Mouse (Mus musculus) liver, embryonic 11.5 days (tissue): ENCODE data around the gene Reps1. TPM values are rescaled to one million over a fixed set of nuclear protein-coding genes. Genes with fewer than 3 reads are reported as not detected.

ENCODE experiments used
- ATAC-seq: fragments of 200-750 bp; cut with Nextera tagmentation; replicated peaks from 2 replicates; pipeline ENCODE4 v1.8.0; 2017; ENCODE audit warnings: moderate number of reproducible peaks, mild to moderate bottlenecking, moderate TSS enrichment, moderate library complexity; ENCODE audit not compliant: low FRiP score
- DNase-seq: peaks from one replicate; pipeline ENCODE4 v3.0.0-alpha.2; 2017; ENCODE audit warnings: low spot score
- H3K27ac ChIP-seq: fragments of 300-500 bp; sonication (generic); 2 replicates; pipeline ENCODE4 v1.5.1; 2014; ENCODE audit warnings: mild to moderate bottlenecking, low read depth, low read length, control low read depth
- H3K27me3 ChIP-seq: fragments of 300-500 bp; sonication (generic); replicated peaks from 2 replicates; pipeline ENCODE4 v1.6.1; 2014; ENCODE audit warnings: low read length, mixed read lengths; ENCODE audit not compliant: control insufficient read depth, insufficient read depth
- H3K36me3 ChIP-seq: fragments of 300-500 bp; sonication (generic); 2 replicates; pipeline ENCODE4 v1.6.1; 2014; ENCODE audit warnings: mild to moderate bottlenecking, low read length, moderate library complexity, mixed read lengths; ENCODE audit not compliant: control insufficient read depth, insufficient read depth
- H3K4me1 ChIP-seq: fragments of 300-500 bp; sonication (generic); replicated peaks from 2 replicates; pipeline ENCODE4 v1.6.1; 2014; ENCODE audit warnings: low read length, mixed read lengths; ENCODE audit not compliant: control insufficient read depth, insufficient read depth
- H3K4me2 ChIP-seq: fragments of 300-500 bp; sonication (generic); 2 replicates; pipeline ENCODE4 v1.6.1; 2014; ENCODE audit warnings: mild to moderate bottlenecking, control low read depth, moderate library complexity
- H3K4me3 ChIP-seq: fragments of 300-500 bp; sonication (generic); 2 replicates; pipeline ENCODE4 v1.5.1; 2014; ENCODE audit warnings: low read depth, low read length, control low read depth
- H3K9ac ChIP-seq: fragments of 300-500 bp; sonication (generic); 2 replicates; pipeline ENCODE4 v1.6.1; 2014; ENCODE audit warnings: low read depth, low read length, control low read depth
- H3K9me3 ChIP-seq: fragments of 300-500 bp; sonication (generic); 2 replicates; pipeline ENCODE4 v1.6.1; 2016; ENCODE audit warnings: low read length, inconsistent platforms, mixed read lengths; ENCODE audit not compliant: control insufficient read depth
- WGBS: fragments of 180-500 bp; shearing (Covaris S2); extraction: QIAGEN DNeasy Blood & Tissue Kit; methylation state at CpG from one replicate; pipeline ENCODE4 v1.1.7; 2014; 5-methylcytosine and 5-hydroxymethylcytosine counted together
- polyA plus RNA-seq: library from polyadenylated mRNA; unstranded; fragments of >200 nt; fragmentation: Nextera tagmentation; extraction: Ambion mirVana; gene quantifications from 2 replicates; pipeline ENCODE4 v1.2.1, GENCODE M21; 2014

Reps1 gene
- polyA plus RNA-seq, 1 experiment from 2014 or later, result 17.8 TPM

DNA sequence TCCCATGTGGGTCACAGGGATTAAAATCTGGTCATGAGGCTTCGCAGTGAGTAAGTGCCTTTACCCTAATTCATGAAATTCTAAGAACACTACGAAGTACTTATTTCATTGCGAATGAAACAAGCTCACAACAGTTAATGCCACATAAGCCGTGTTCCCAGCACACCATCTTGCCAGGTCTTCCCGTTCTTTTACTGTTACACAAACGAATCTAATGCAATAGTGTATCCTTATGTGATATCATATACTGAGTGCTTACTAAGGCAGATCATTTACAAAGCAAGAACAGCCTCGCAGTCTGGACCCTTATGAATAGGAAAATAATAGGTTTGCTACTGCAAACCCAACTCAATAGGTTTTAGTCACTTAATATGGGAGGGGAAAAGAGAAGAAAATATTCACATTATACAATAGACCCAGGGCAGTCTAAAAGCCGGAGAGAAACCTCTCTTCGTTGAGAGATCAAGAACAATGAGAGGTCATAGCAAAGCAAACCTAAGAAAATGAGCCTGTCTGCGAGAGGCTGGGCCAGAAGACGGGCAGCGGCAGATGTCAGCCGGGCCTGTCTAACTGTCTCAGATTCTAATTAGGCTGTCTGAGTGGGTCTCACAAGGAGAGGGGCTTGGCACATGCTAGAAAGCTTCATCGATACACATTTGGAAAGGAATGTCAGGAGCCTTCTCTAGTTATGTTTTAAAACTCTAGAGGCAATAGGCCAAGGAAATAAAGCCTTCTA, 33.9 kb upstream of the Reps1 start:
- Histone ChIP-seq H3K27me3 (no peaks in the 10 kb centered on the region), H3K4me1 (peaks cover 3% of the 10 kb centered on the region; the same call in 1 of the 2 replicates), H3K4me2 (peak overlapping the region; percentile 73), H3K9me3 (no peaks in the 10 kb centered on the region), H3K36me3 (peaks cover 5% of the 10 kb centered on the region), H3K9ac (peak overlapping the region; percentile 74), H3K27ac (peak overlapping the region; percentile 80), H3K4me3 (peak overlapping the region; percentile 71)
- 44% methylated on average over 14 of the region's 14 CpGs for WGBS
- ATAC-seq, result peak; percentile 19; the same call in 1 of the 2 replicates
- DNase-seq, result no peak

- DNase-seq, result peak; percentile 76
- under 1% methylated on average over 21 of the region's 21 CpGs for WGBS
- H3K4me2 ChIP-seq, result peak overlapping the region; percentile 73
- peak overlapping the region; percentile 71 for H3K4me3 ChIP-seq
- H3K36me3 ChIP-seq, result peaks cover 3% of the 10 kb centered on the region
- no peaks in the 10 kb centered on the region for H3K27me3 ChIP-seq
- peak overlapping the region; percentile 74 for H3K9ac ChIP-seq
- H3K4me1 ChIP-seq, result peaks cover 3% of the 10 kb centered on the region; the same call in 1 of the 2 replicates
- ATAC-seq, result peak; percentile 78
- H3K9me3 ChIP-seq, result no peaks in the 10 kb centered on the region
- peak overlapping the region; percentile 80 for H3K27ac ChIP-seq
Observed at GRCm38 (mm10) chr10:18022312-18022711, 33.3 kb upstream of the Reps1 start.

GRCm38 (mm10) chr10:18022741-18023347, 32.8 kb upstream of the Reps1 start, which contains the start of gene Abracl:
TSS of gene Abracl (minus strand) at chr10:18023288.
- H3K4me3 ChIP-seq, result peak within 1 kb of the TSS; percentile 71
- H3K9me3 ChIP-seq, result no peaks in the 10 kb centered on the region
- peaks cover 2% of the 10 kb centered on the region for H3K36me3 ChIP-seq
- H3K9ac ChIP-seq, result peak within 1 kb of the TSS; percentile 74
- H3K4me2 ChIP-seq, result peak within 1 kb of the TSS; percentile 73
- WGBS, result 1% methylated on average over 37 of the region's 37 CpGs
- H3K27me3 ChIP-seq, result no peaks in the 10 kb centered on the region
- H3K27ac ChIP-seq, result peak within 1 kb of the TSS; percentile 80
- peak; percentile 93 for ATAC-seq
- peak; percentile 84 for DNase-seq
- H3K4me1 ChIP-seq, result peaks cover 3% of the 10 kb centered on the region; the same call in 1 of the 2 replicates

- Histone ChIP-seq H3K9ac (no peak overlapping the region), H3K27me3 (no peaks in the 10 kb centered on the region), H3K27ac (no peak overlapping the region), H3K4me3 (no peak overlapping the region), H3K36me3 (no peaks in the 10 kb centered on the region), H3K4me2 (no peak overlapping the region), H3K4me1 (no peaks in the 10 kb centered on the region), H3K9me3 (no peaks in the 10 kb centered on the region)
- DNase-seq, result no peak
- WGBS, result 93% methylated on average over 4 of the region's 4 CpGs
- ATAC-seq, result no peak
Observed at GRCm38 (mm10) chr10:18034408-18034807, 21.3 kb upstream of the Reps1 start.

DNA sequence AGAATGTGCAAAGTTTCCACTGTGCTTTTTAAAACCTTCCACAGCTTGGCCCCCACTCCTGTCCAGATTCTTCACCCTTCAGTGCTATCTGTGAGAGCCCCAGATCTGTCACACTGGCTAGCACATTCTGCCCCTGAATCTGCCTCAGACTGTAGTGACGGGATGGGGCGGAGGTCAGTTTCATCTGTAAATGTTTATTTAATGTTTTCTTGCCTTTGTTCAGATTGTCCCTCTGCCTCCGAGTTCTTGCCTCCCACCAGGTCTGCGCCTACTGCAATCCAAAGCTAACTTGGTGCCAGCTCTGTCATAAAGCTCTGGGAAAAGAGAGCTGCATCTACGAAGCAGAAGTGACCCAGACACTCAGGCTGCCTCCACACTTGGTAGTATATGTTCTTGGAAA, 18.8 kb upstream of the Reps1 start:
- ATAC-seq (no peak), DNase-seq (no peak)
- WGBS, result 64% methylated on average over 5 of the region's 5 CpGs
- H3K27ac ChIP-seq, result no peak overlapping the region
- no peak overlapping the region for H3K4me2 ChIP-seq
- no peaks in the 10 kb centered on the region for H3K9me3 ChIP-seq
- H3K36me3 ChIP-seq, result no peaks in the 10 kb centered on the region
- no peaks in the 10 kb centered on the region for H3K27me3 ChIP-seq
- H3K4me1 ChIP-seq, result no peaks in the 10 kb centered on the region
- H3K4me3 ChIP-seq, result no peak overlapping the region
- no peak overlapping the region for H3K9ac ChIP-seq

- Histone ChIP-seq H3K4me1 (no peaks in the 10 kb centered on the region), H3K9me3 (no peaks in the 10 kb centered on the region), H3K27me3 (no peaks in the 10 kb centered on the region), H3K9ac (no peak overlapping the region), H3K36me3 (no peaks in the 10 kb centered on the region), H3K4me2 (no peak overlapping the region), H3K27ac (no peak overlapping the region), H3K4me3 (no peak overlapping the region)
- DNase-seq (no peak), ATAC-seq (no peak)
Observed at GRCm38 (mm10) chr10:18046380-18046779, 9.3 kb upstream of the Reps1 start.

GRCm38 (mm10) chr10:18047380-18048146, 8.1 kb upstream of the Reps1 start:
- DNase-seq, result no peak
- no peak overlapping the region for H3K27ac ChIP-seq
- H3K9me3 ChIP-seq, result no peaks in the 10 kb centered on the region
- 59% methylated on average over 10 of the region's 10 CpGs for WGBS
- no peaks in the 10 kb centered on the region for H3K36me3 ChIP-seq
- H3K4me3 ChIP-seq, result no peak overlapping the region
- H3K27me3 ChIP-seq, result no peaks in the 10 kb centered on the region
- no peak overlapping the region for H3K9ac ChIP-seq
- no peaks in the 10 kb centered on the region for H3K4me1 ChIP-seq
- ATAC-seq, result peak; percentile 31; the same call in 1 of the 2 replicates
- H3K4me2 ChIP-seq, result no peak overlapping the region

- no peaks in the 10 kb centered on the region for H3K9me3 ChIP-seq
Observed at GRCm38 (mm10) chr10:18055009-18055695, 509 bp upstream of the Reps1 start.

More at GRCm38 (mm10) chr10:18055009-18055695, 509 bp upstream of the Reps1 start:
- Histone ChIP-seq H3K9ac (peak overlapping the region; percentile 82), H3K4me3 (peak overlapping the region; percentile 87), H3K27me3 (no peaks in the 10 kb centered on the region), H3K4me2 (peak overlapping the region; percentile 82), H3K36me3 (no peaks in the 10 kb centered on the region), H3K27ac (peak overlapping the region; percentile 83), H3K4me1 (peaks cover 11% of the 10 kb centered on the region)
- ATAC-seq, result peak; percentile 96
- WGBS, result 3% methylated on average over 61 of the region's 61 CpGs
- DNase-seq, result peak; percentile 81
